Mouse (Mus musculus): ENCODE measurements at regions not wholly inside any gene's neighbourhood (a gene's known extent, or its start where the extent isn't known, plus 50 kb on each side); places are given as distances from the start of the nearest gene placed in this dataset.

GRCm38 (mm10) chr11:31736556-31737089 is 64.9 kb upstream of the Bod1 start:
- WGBS, result 91% methylated on average over 4 of the region's 4 CpGs
- H3K27me3 ChIP-seq, result no peaks in the 10 kb centered on the region
- H3K9ac ChIP-seq (replicated peaks), result no peak overlapping the region

GRCm38 (mm10) chr11:31738148-31739021 is 66.7 kb upstream of the Bod1 start:
- H3K36me3 ChIP-seq, result no peaks in the 10 kb centered on the region
- no peak overlapping the region for H3K4me2 ChIP-seq (replicated peaks)
- no peak overlapping the region for H3K4me3 ChIP-seq (replicated peaks)
- 90% methylated on average over 5 of the region's 5 CpGs for WGBS
- H3K27me3 ChIP-seq, result no peaks in the 10 kb centered on the region
- H3K4me1 ChIP-seq (replicated peaks), result peaks cover 22% of the 10 kb centered on the region
- no peak overlapping the region for H3K9ac ChIP-seq (replicated peaks)
- ATAC-seq, result no peak
- no peaks in the 10 kb centered on the region for H3K9me3 ChIP-seq
- H3K27ac ChIP-seq, result no peak overlapping the region

More at GRCm38 (mm10) chr11:31736556-31737089, 64.9 kb upstream of the Bod1 start:
- Histone ChIP-seq H3K4me1 (replicated peaks) (peaks cover 40% of the 10 kb centered on the region), H3K9me3 (no peaks in the 10 kb centered on the region), H3K36me3 (no peaks in the 10 kb centered on the region), H3K4me2 (replicated peaks) (no peak overlapping the region), H3K4me3 (replicated peaks) (no peak overlapping the region), H3K27ac (no peak overlapping the region)
- ATAC-seq, result no peak

GRCm38 (mm10) chr11:31740409-31740808 is 68.7 kb upstream of the Bod1 start:
- ATAC-seq, result no peak
- no peak overlapping the region for H3K9ac ChIP-seq (replicated peaks)
- 81% methylated on average over 5 of the region's 5 CpGs for WGBS
- H3K4me1 ChIP-seq (replicated peaks), result peaks cover 12% of the 10 kb centered on the region
- no peak overlapping the region for H3K4me3 ChIP-seq (replicated peaks)
- no peaks in the 10 kb centered on the region for H3K36me3 ChIP-seq
- no peaks in the 10 kb centered on the region for H3K27me3 ChIP-seq
- H3K9me3 ChIP-seq, result no peaks in the 10 kb centered on the region
- H3K4me2 ChIP-seq (replicated peaks), result no peak overlapping the region
- no peak overlapping the region for H3K27ac ChIP-seq

- ATAC-seq, result no peak
- H3K27ac ChIP-seq, result no peak overlapping the region
- peaks cover 20% of the 10 kb centered on the region for H3K4me1 ChIP-seq (replicated peaks)
- no peaks in the 10 kb centered on the region for H3K9me3 ChIP-seq
- H3K4me3 ChIP-seq (replicated peaks), result no peak overlapping the region
- no peak overlapping the region for H3K4me2 ChIP-seq (replicated peaks)
- H3K27me3 ChIP-seq, result no peaks in the 10 kb centered on the region
- no peaks in the 10 kb centered on the region for H3K36me3 ChIP-seq
- 14% methylated on average over 1 of the region's 1 CpGs for WGBS
- no peak overlapping the region for H3K9ac ChIP-seq (replicated peaks)
Measured at GRCm38 (mm10) chr11:31742160-31742559, 70.5 kb upstream of the Bod1 start.

- H3K9me3 ChIP-seq, result no peaks in the 10 kb centered on the region
- H3K9ac ChIP-seq (replicated peaks), result no peak overlapping the region
- no peak overlapping the region for H3K4me3 ChIP-seq (replicated peaks)
- no peaks in the 10 kb centered on the region for H3K36me3 ChIP-seq
- 79% methylated on average over 12 of the region's 12 CpGs for WGBS
- 0 out of 2 replicates have a peak, but pooled peaks have one; percentile 5 for ATAC-seq
- H3K27me3 ChIP-seq, result no peaks in the 10 kb centered on the region
- peaks cover 29% of the 10 kb centered on the region for H3K4me1 ChIP-seq (replicated peaks)
- no peak overlapping the region for H3K27ac ChIP-seq
- no peak overlapping the region for H3K4me2 ChIP-seq (replicated peaks)
Measured at GRCm38 (mm10) chr11:31744076-31744785, 72.5 kb upstream of the Bod1 start.

- Histone ChIP-seq H3K4me3 (replicated peaks) (no peak overlapping the region), H3K9me3 (no peaks in the 10 kb centered on the region), H3K4me1 (replicated peaks) (peaks cover 29% of the 10 kb centered on the region), H3K27me3 (no peaks in the 10 kb centered on the region), H3K9ac (replicated peaks) (no peak overlapping the region), H3K27ac (0 out of 2 replicates have a peak overlapping the region, but pooled peaks have one; percentile 19), H3K36me3 (no peaks in the 10 kb centered on the region), H3K4me2 (replicated peaks) (no peak overlapping the region)
- WGBS, result 52% methylated on average over 16 of the region's 16 CpGs
- ATAC-seq, result peak; percentile 44
Measured at GRCm38 (mm10) chr11:31745028-31745865, 73.6 kb upstream of the Bod1 start.

- Histone ChIP-seq H3K4me3 (replicated peaks) (no peak overlapping the region), H3K27ac (0 out of 2 replicates have a peak overlapping the region, but pooled peaks have one; percentile 19), H3K36me3 (no peaks in the 10 kb centered on the region), H3K27me3 (no peaks in the 10 kb centered on the region), H3K4me2 (replicated peaks) (no peak overlapping the region), H3K4me1 (replicated peaks) (peaks cover 29% of the 10 kb centered on the region), H3K9ac (replicated peaks) (no peak overlapping the region), H3K9me3 (no peaks in the 10 kb centered on the region)
- ATAC-seq, result no peak
- WGBS, result 27% methylated on average over 5 of the region's 5 CpGs
Measured at GRCm38 (mm10) chr11:31745866-31746248, 74.2 kb upstream of the Bod1 start.

- Histone ChIP-seq H3K4me3 (replicated peaks) (no peak overlapping the region), H3K9me3 (no peaks in the 10 kb centered on the region), H3K4me1 (replicated peaks) (peaks cover 29% of the 10 kb centered on the region), H3K27ac (no peak overlapping the region), H3K27me3 (no peaks in the 10 kb centered on the region), H3K36me3 (no peaks in the 10 kb centered on the region), H3K4me2 (replicated peaks) (no peak overlapping the region), H3K9ac (replicated peaks) (no peak overlapping the region)
- ATAC-seq, result no peak
- WGBS, result 85% methylated on average over 6 of the region's 6 CpGs
Measured at GRCm38 (mm10) chr11:31746488-31746887, 74.8 kb upstream of the Bod1 start.

GRCm38 (mm10) chr11:31746939-31747338 is 75.3 kb upstream of the Bod1 start:
- Histone ChIP-seq H3K9ac (replicated peaks) (no peak overlapping the region), H3K36me3 (no peaks in the 10 kb centered on the region), H3K27me3 (no peaks in the 10 kb centered on the region), H3K4me3 (replicated peaks) (no peak overlapping the region), H3K4me2 (replicated peaks) (no peak overlapping the region), H3K4me1 (replicated peaks) (peaks cover 29% of the 10 kb centered on the region), H3K27ac (no peak overlapping the region), H3K9me3 (no peaks in the 10 kb centered on the region)
- no peak for ATAC-seq
- 80% methylated on average over 8 of the region's 8 CpGs for WGBS

GRCm38 (mm10) chr11:31748275-31748815 is 76.7 kb upstream of the Bod1 start:
- Histone ChIP-seq H3K9ac (replicated peaks) (no peak overlapping the region), H3K4me2 (replicated peaks) (no peak overlapping the region), H3K4me1 (replicated peaks) (peaks cover 33% of the 10 kb centered on the region), H3K27me3 (no peaks in the 10 kb centered on the region), H3K36me3 (no peaks in the 10 kb centered on the region), H3K9me3 (no peaks in the 10 kb centered on the region), H3K4me3 (replicated peaks) (no peak overlapping the region), H3K27ac (no peak overlapping the region)
- 57% methylated on average over 4 of the region's 5 CpGs for WGBS
- ATAC-seq, result no peak

- H3K9ac ChIP-seq (replicated peaks), result no peak overlapping the region
- no peaks in the 10 kb centered on the region for H3K36me3 ChIP-seq
- no peak for ATAC-seq
- H3K27ac ChIP-seq, result no peak overlapping the region
- H3K4me1 ChIP-seq (replicated peaks), result peaks cover 39% of the 10 kb centered on the region
- no peaks in the 10 kb centered on the region for H3K27me3 ChIP-seq
- H3K9me3 ChIP-seq, result no peaks in the 10 kb centered on the region
- no peak overlapping the region for H3K4me2 ChIP-seq (replicated peaks)
- H3K4me3 ChIP-seq (replicated peaks), result no peak overlapping the region
- 86% methylated on average over 1 of the region's 1 CpGs for WGBS
Measured at GRCm38 (mm10) chr11:31751274-31751673, 79.6 kb upstream of the Bod1 start.
